Mouse (Mus musculus) kidney, adult 2 months (tissue): ENCODE results near the gene Tradd. TPM values are rescaled to one million over a fixed set of nuclear protein-coding genes. Genes with fewer than 3 reads are reported as not detected.

Experiments
- DNase-seq: peaks from one replicate; pipeline ENCODE4 v3.0.0; 2021
- H3K27ac ChIP-seq: fragments of 200-500 bp; 2 replicates; pipeline ENCODE4 v1.5.1; 2012; ENCODE audit warnings: low read depth, low read length, control low read depth, inconsistent platforms; ENCODE audit not compliant: insufficient read depth
- H3K27me3 ChIP-seq: fragments of 200-500 bp; replicated peaks from 2 replicates; pipeline ENCODE4 v1.6.1; 2012; ENCODE audit warnings: mild to moderate bottlenecking, moderate library complexity, low read length, inconsistent platforms; ENCODE audit not compliant: control insufficient read depth, insufficient read depth
- H3K36me3 ChIP-seq: fragments of 200-500 bp; 2 replicates; pipeline ENCODE4 v1.6.1; 2012; ENCODE audit warnings: mild to moderate bottlenecking, moderate library complexity, low read length, inconsistent platforms; ENCODE audit not compliant: control insufficient read depth, insufficient read depth
- H3K4me1 ChIP-seq: fragments of 200-500 bp; 2 replicates; pipeline ENCODE4 v1.6.1; 2011; ENCODE audit warnings: low read length; ENCODE audit not compliant: control insufficient read depth, insufficient read depth
- H3K4me3 ChIP-seq: fragments of 200-500 bp; 2 replicates; pipeline ENCODE4 v1.5.1; 2011; ENCODE audit warnings: mild to moderate bottlenecking, low read depth, low read length, control low read depth; ENCODE audit not compliant: insufficient read depth
- CTCF ChIP-seq: fragments of 200-500 bp; conservative IDR thresholded peaks from 2 replicates; pipeline ENCODE4 v1.5.1; 2011; ENCODE audit warnings: low read depth, mild to moderate bottlenecking, control low read depth, low read length, moderate library complexity, mixed read lengths; ENCODE audit not compliant: insufficient read depth, insufficient read length
- POLR2A ChIP-seq: fragments of 200-500 bp; IDR thresholded peaks from one replicate; pipeline ENCODE4 v1.6.1; 2011; ENCODE audit warnings: low read depth, low read length, control low read depth
- WGBS: fragments of 180-500 bp; shearing (Covaris S2); methylation state at CpG from one replicate; pipeline ENCODE4 v1.1.7; 2018; 5-methylcytosine and 5-hydroxymethylcytosine counted together
- polyA plus RNA-seq: library from polyadenylated mRNA; depleted of rRNA; stranded (reverse); fragments of >200 nt; gene quantifications from 2 replicates; pipeline ENCODE4 v1.2.3, GENCODE M21; 2012

The Tradd gene
- polyA plus RNA-seq, 1 experiment = 13.5 TPM

- Histone ChIP-seq H3K36me3 (no peaks in the 10 kb centered on the region), H3K4me1 (peaks cover 9% of the 10 kb centered on the region; the same call in 1 of the 2 replicates), H3K27me3 (no peaks in the 10 kb centered on the region), H3K27ac (no peak overlapping the region), H3K4me3 (no peak overlapping the region)
- DNase-seq = no peak
- 95% methylated on average over 10 of the region's 10 CpGs for WGBS
- TF ChIP-seq CTCF (no peak), POLR2A (no peak)
Observed at GRCm38 (mm10) chr8:105308428-105308827, 44.0 kb upstream of the Tradd start.

GRCm38 (mm10) chr8:105307670-105308069, 43.3 kb upstream of the Tradd start:
- no peak overlapping the region for H3K4me3 ChIP-seq
- H3K27me3 ChIP-seq = no peaks in the 10 kb centered on the region
- whole genome bisulfite sequencing = 82% methylated on average over 13 of the region's 13 CpGs
- TF ChIP-seq CTCF (no peak), POLR2A (no peak)
- peaks cover 9% of the 10 kb centered on the region; the same call in 1 of the 2 replicates for H3K4me1 ChIP-seq
- no peak overlapping the region for H3K27ac ChIP-seq
- no peaks in the 10 kb centered on the region for H3K36me3 ChIP-seq
- no peak for DNase-seq

GRCm38 (mm10) chr8:105306146-105306691, 41.8 kb upstream of the Tradd start:
- no peaks in the 10 kb centered on the region; the same call in 1 of the 2 replicates for H3K36me3 ChIP-seq
- DNase-seq = no peak
- peaks cover 9% of the 10 kb centered on the region; the same call in 1 of the 2 replicates for H3K4me1 ChIP-seq
- no peaks in the 10 kb centered on the region for H3K27me3 ChIP-seq
- peak overlapping the region; percentile 66 for H3K4me3 ChIP-seq
- TF ChIP-seq CTCF (no peak), POLR2A (no peak)
- no peak overlapping the region for H3K27ac ChIP-seq
- 24% methylated on average over 5 of the region's 5 CpGs for WGBS

GRCm38 (mm10) chr8:105305211-105306145, 41.1 kb upstream of the Tradd start, which contains the start of gene Elmo3:
Gene Elmo3 (plus strand): TSS chr8:105305601.
- Histone ChIP-seq H3K27ac (peak within 1 kb of the TSS; percentile 60), H3K36me3 (no peaks in the 10 kb centered on the region; the same call in 1 of the 2 replicates), H3K4me1 (peaks cover 9% of the 10 kb centered on the region; the same call in 1 of the 2 replicates), H3K4me3 (peak within 1 kb of the TSS; percentile 66), H3K27me3 (no peaks in the 10 kb centered on the region)
- DNase-seq = peak; percentile 93
- WGBS = 6% methylated on average over 27 of the region's 30 CpGs
- 0 out of 2 replicates have a peak, but pooled peaks have one; percentile 4 for TF ChIP-seq CTCF
- TF ChIP-seq POLR2A = peak; percentile 77

GRCm38 (mm10) chr8:105304325-105305210, 40.2 kb upstream of the Tradd start:
- TF ChIP-seq CTCF (no peak), POLR2A (no peak)
- no peak for DNase-seq
- Histone ChIP-seq H3K36me3 (no peaks in the 10 kb centered on the region; the same call in none of the 2 replicates), H3K27ac (no peak overlapping the region), H3K27me3 (no peaks in the 10 kb centered on the region), H3K4me3 (no peak overlapping the region), H3K4me1 (peaks cover 9% of the 10 kb centered on the region; the same call in 1 of the 2 replicates)
- 55% methylated on average over 9 of the region's 9 CpGs for WGBS

GRCm38 (mm10) chr8:105303874-105304273, 39.5 kb upstream of the Tradd start:
- no peak for TF ChIP-seq CTCF
- TF ChIP-seq POLR2A = no peak
- Histone ChIP-seq H3K27me3 (no peaks in the 10 kb centered on the region), H3K27ac (no peak overlapping the region), H3K4me3 (no peak overlapping the region), H3K4me1 (peaks cover 9% of the 10 kb centered on the region; the same call in 1 of the 2 replicates), H3K36me3 (no peaks in the 10 kb centered on the region; the same call in none of the 2 replicates)
- no peak for DNase-seq
- 59% methylated on average over 9 of the region's 9 CpGs for WGBS
